Mouse (Mus musculus) embryonic fibroblast, embryonic 13.5 days (primary cell): Measurements from ENCODE around the gene Gng3. TPM values are rescaled to one million over a fixed set of nuclear protein-coding genes. Genes with fewer than 3 reads are reported as not detected.

Experiments used
- H3K27ac ChIP-seq: 2 replicates; pipeline ENCODE4 v1.5.1; 2012; ENCODE audit warnings: low read length, control low read depth, inconsistent platforms; ENCODE audit not compliant: insufficient read depth
- H3K4me1 ChIP-seq: 2 replicates; pipeline ENCODE4 v1.6.1; 2011; ENCODE audit warnings: low read length; ENCODE audit not compliant: control insufficient read depth, insufficient read depth
- H3K4me3 ChIP-seq: 2 replicates; pipeline ENCODE4 v1.5.1; 2011; ENCODE audit warnings: mild to moderate bottlenecking, control low read depth, low read length; ENCODE audit not compliant: insufficient read depth
- CTCF ChIP-seq: IDR thresholded peaks from 2 replicates; pipeline ENCODE4 v1.5.1; 2011; ENCODE audit warnings: mild to moderate bottlenecking, control low read depth, low read length, moderate library complexity, borderline replicate concordance; ENCODE audit not compliant: insufficient read depth
- POLR2A ChIP-seq: IDR thresholded peaks from 2 replicates; pipeline ENCODE4 v1.6.1; 2011; ENCODE audit warnings: low read depth, mild to moderate bottlenecking, control low read depth, low read length, moderate library complexity
- polyA plus RNA-seq: library from polyadenylated mRNA; stranded (reverse); fragments of >200 nt; gene quantifications from 2 replicates; pipeline ENCODE4 v1.2.4, GENCODE M21; 2011; ENCODE audit warnings: low read depth; ENCODE audit not compliant: missing spikeins, insufficient read length

The Gng3 gene
- polyA plus RNA-seq, 1 experiment, result not detected

GRCm38 (mm10) chr19:8817001-8817400, 22.0 kb downstream of the Gng3 start:
- H3K4me1 ChIP-seq, result no peaks in the 10 kb centered on the region; the same call in 1 of the 2 replicates
- no peak for TF ChIP-seq CTCF
- TF ChIP-seq POLR2A, result no peak
- peak overlapping the region; percentile 3; the same call in 1 of the 2 replicates for H3K4me3 ChIP-seq
- H3K27ac ChIP-seq, result no peak overlapping the region

- no peak for TF ChIP-seq CTCF
- no peak for TF ChIP-seq POLR2A
- no peak overlapping the region for H3K27ac ChIP-seq
- H3K4me3 ChIP-seq, result no peak overlapping the region
- no peaks in the 10 kb centered on the region; the same call in 1 of the 2 replicates for H3K4me1 ChIP-seq
Measured at GRCm38 (mm10) chr19:8815812-8816211, 23.2 kb downstream of the Gng3 start.

- H3K4me1 ChIP-seq, result no peaks in the 10 kb centered on the region
- no peak for TF ChIP-seq CTCF
- TF ChIP-seq POLR2A, result no peak
- no peak overlapping the region for H3K27ac ChIP-seq
- H3K4me3 ChIP-seq, result no peak overlapping the region
Measured at GRCm38 (mm10) chr19:8806810-8807209, 32.2 kb downstream of the Gng3 start.

GRCm38 (mm10) chr19:8803879-8804660, 34.9 kb downstream of the Gng3 start:
- TF ChIP-seq CTCF, result no peak
- no peak for TF ChIP-seq POLR2A
- Histone ChIP-seq H3K27ac (no peak overlapping the region), H3K4me1 (no peaks in the 10 kb centered on the region), H3K4me3 (no peak overlapping the region)

GRCm38 (mm10) chr19:8803204-8803780, 35.7 kb downstream of the Gng3 start:
- H3K4me1 ChIP-seq, result no peaks in the 10 kb centered on the region
- no peak overlapping the region for H3K4me3 ChIP-seq
- TF ChIP-seq CTCF (no peak), POLR2A (no peak)
- H3K27ac ChIP-seq, result no peak overlapping the region

- TF ChIP-seq POLR2A (peak; percentile 87), CTCF (no peak)
- peak within 1 kb of the TSS; percentile 63 for H3K27ac ChIP-seq
- peak within 1 kb of the TSS; percentile 76 for H3K4me3 ChIP-seq
- no peaks in the 10 kb centered on the region; the same call in 1 of the 2 replicates for H3K4me1 ChIP-seq
Measured at GRCm38 (mm10) chr19:8802130-8802821, 36.7 kb downstream of the Gng3 start, which contains the start of gene Zbtb3. Gene Zbtb3, plus strand, starts transcription at chr19:8802555.

- Histone ChIP-seq H3K4me3 (no peak overlapping the region), H3K27ac (no peak overlapping the region), H3K4me1 (peaks cover 3% of the 10 kb centered on the region)
- no peak for TF ChIP-seq POLR2A
- TF ChIP-seq CTCF, result no peak
Measured at GRCm38 (mm10) chr19:8798947-8799315, 40.1 kb downstream of the Gng3 start.

- Histone ChIP-seq H3K4me3 (peak within 1 kb of the TSS; percentile 92), H3K27ac (no peak within 1 kb of the TSS; the same call in 1 of the 2 replicates), H3K4me1 (peaks cover 3% of the 10 kb centered on the region)
- TF ChIP-seq POLR2A (peak; percentile 86), CTCF (no peak)
Measured at GRCm38 (mm10) chr19:8798264-8798946, 40.6 kb downstream of the Gng3 start, which contains the start of gene Polr2g. Gene Polr2g, minus strand, starts transcription at chr19:8798577.

- no peak for TF ChIP-seq POLR2A
- no peak for TF ChIP-seq CTCF
Measured at GRCm38 (mm10) chr19:8790171-8790570, 48.8 kb downstream of the Gng3 start.

More at GRCm38 (mm10) chr19:8790171-8790570, 48.8 kb downstream of the Gng3 start:
- H3K4me3 ChIP-seq, result no peak overlapping the region
- no peaks in the 10 kb centered on the region; the same call in 1 of the 2 replicates for H3K4me1 ChIP-seq
- no peak overlapping the region for H3K27ac ChIP-seq
